Mouse (Mus musculus) G1E (cell line): ENCODE data around the gene Sqstm1. TPM values are rescaled to one million over a fixed set of nuclear protein-coding genes. Genes with fewer than 3 reads are reported as not detected.

ENCODE experiments used
- ATAC-seq: 2 replicates; pipeline ENCODE4 v1.8.0; 2016; ENCODE audit warnings: mild to moderate bottlenecking; ENCODE audit not compliant: insufficient number of reproducible peaks, poor library complexity, low FRiP score, severe bottlenecking; ENCODE audit errors: extremely low read depth
- DNase-seq: peaks from one replicate; pipeline ENCODE4 v3.0.0; 2012; ENCODE audit warnings: low spot score
- H3K27me3 ChIP-seq: 2 replicates; pipeline ENCODE4 v1.6.1; 2012; ENCODE audit warnings: mild to moderate bottlenecking, low read length, inconsistent platforms; ENCODE audit not compliant: insufficient read depth
- H3K36me3 ChIP-seq: replicated peaks from 2 replicates; pipeline ENCODE3; 2012; ENCODE audit warnings: mild to moderate bottlenecking, inconsistent platforms
- H3K4me1 ChIP-seq: 2 replicates; pipeline ENCODE4 v1.6.1; 2012; ENCODE audit warnings: low read depth, low read length, inconsistent platforms, mixed read lengths; ENCODE audit not compliant: insufficient read depth
- H3K4me3 ChIP-seq: 2 replicates; pipeline ENCODE4 v1.5.1; 2012; ENCODE audit warnings: low read depth, mild to moderate bottlenecking, inconsistent platforms, low read length, moderate library complexity, mixed read lengths
- H3K9me3 ChIP-seq: replicated peaks from 2 replicates; pipeline ENCODE4 v1.6.1; 2012; ENCODE audit warnings: inconsistent platforms
- CTCF ChIP-seq: IDR thresholded peaks from 2 replicates; pipeline ENCODE4 v1.5.1; 2012; ENCODE audit warnings: low read depth, low read length, inconsistent platforms, mixed read lengths
- GATA1 ChIP-seq: IDR thresholded peaks from 2 replicates; pipeline ENCODE4 v1.6.1; 2012; ENCODE audit warnings: borderline replicate concordance, low read length, inconsistent platforms, mixed read lengths
- GATA2 ChIP-seq: IDR thresholded peaks from 2 replicates; pipeline ENCODE4 v1.6.1; 2012; ENCODE audit warnings: low read depth, low read length, inconsistent platforms, borderline replicate concordance
- POLR2AphosphoS5 ChIP-seq: IDR thresholded peaks from 2 replicates; pipeline ENCODE4 v1.6.1; 2012; ENCODE audit warnings: low read depth, low read length, inconsistent platforms; ENCODE audit not compliant: insufficient replicate concordance
- TAL1 ChIP-seq: conservative IDR thresholded peaks from 2 replicates; pipeline ENCODE4 v1.6.1; 2012; ENCODE audit warnings: low read depth, low read length, inconsistent platforms, mixed read lengths
- polyA plus RNA-seq: library from polyadenylated mRNA; stranded (reverse); fragments of >175 nt; gene quantifications from 2 replicates; pipeline ENCODE4 v1.2.3, GENCODE M21; 2012
- total RNA-seq, 2 experiments: library from RNA; stranded (forward) in 1 of 2; stranded (reverse) in 1 of 2; fragments of 200-1000 nt in 1 of 2; fragments of >200 nt in 1 of 2; fragmentation: Nextera tagmentation in 1 of 2; gene quantifications; 2 replicates each; pipeline ENCODE4 v1.2.3; 2014 to 2017

Gene Sqstm1
- total and polyA plus RNA-seq, 3 experiments = 138 to 687 (median 252) TPM

DNA sequence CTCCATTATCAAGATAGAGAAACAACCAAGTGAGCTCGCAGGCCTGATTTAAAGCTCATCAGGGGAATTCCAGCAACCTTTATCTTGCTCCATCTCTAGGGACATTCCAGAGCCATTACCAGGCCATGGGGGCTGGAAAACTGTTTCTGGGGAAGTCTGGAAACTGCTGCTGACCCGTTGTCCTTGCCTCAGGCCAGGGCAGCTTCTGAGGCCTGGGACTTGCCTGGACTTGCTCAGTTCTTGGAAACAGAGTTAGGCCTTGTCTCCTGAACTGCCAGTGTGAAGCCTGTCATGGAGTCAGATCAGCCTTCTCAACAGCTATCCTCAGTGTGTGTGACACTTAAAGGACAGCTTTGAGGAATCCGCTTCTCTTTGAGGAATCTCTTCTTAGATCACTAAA lies 41.5 kb upstream of the Sqstm1 start:
- Histone ChIP-seq H3K4me3 (no peak overlapping the region), H3K4me1 (peaks cover 25% of the 10 kb centered on the region), H3K9me3 (no peaks in the 10 kb centered on the region), H3K36me3 (peaks cover 29% of the 10 kb centered on the region), H3K27me3 (no peaks in the 10 kb centered on the region; the same call in 1 of the 2 replicates)
- DNase-seq (no peak), ATAC-seq (no peak)
- TF ChIP-seq GATA2 (no peak), GATA1 (no peak), CTCF (no peak), TAL1 (no peak), POLR2AphosphoS5 (no peak)

DNA sequence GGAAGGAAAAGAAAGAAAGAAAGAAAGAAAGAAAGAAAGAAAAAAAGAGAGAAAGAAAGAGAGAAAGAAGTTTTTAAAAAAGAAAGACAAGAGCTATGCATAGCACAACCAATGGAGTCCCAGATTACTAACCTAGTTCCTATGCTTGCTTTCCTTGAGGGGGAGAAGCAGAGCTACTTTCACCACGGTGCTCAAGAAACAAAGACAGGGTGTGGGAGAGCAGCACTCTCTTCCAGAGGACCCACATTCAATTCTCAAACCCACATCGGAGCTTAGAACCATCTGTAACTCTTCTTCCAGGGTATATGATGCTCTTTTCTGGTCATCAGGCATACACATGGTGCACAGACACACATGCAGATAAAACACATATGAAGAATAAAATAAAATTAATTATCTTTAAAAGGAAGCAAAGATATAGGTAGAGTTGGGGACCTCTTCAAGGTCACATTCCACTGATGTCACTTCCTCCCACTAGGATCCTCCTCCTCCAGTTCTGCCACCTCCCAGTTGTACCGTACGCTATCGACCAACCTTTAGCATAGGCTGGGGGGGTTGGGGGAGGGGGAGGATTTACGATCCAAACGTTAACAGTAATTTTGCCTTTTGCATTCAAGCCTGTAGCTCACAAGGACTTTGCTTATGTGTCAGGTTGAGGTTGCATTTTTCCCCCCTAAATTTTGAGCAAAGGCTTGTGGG lies 38.0 kb upstream of the Sqstm1 start:
- DNase-seq (no peak), ATAC-seq (no peak)
- Histone ChIP-seq H3K27me3 (no peaks in the 10 kb centered on the region; the same call in 1 of the 2 replicates), H3K4me3 (no peak overlapping the region), H3K9me3 (no peaks in the 10 kb centered on the region), H3K4me1 (peaks cover 15% of the 10 kb centered on the region), H3K36me3 (no peaks in the 10 kb centered on the region)
- TF ChIP-seq GATA2 (no peak), GATA1 (no peak), CTCF (no peak), TAL1 (no peak), POLR2AphosphoS5 (no peak)

DNA sequence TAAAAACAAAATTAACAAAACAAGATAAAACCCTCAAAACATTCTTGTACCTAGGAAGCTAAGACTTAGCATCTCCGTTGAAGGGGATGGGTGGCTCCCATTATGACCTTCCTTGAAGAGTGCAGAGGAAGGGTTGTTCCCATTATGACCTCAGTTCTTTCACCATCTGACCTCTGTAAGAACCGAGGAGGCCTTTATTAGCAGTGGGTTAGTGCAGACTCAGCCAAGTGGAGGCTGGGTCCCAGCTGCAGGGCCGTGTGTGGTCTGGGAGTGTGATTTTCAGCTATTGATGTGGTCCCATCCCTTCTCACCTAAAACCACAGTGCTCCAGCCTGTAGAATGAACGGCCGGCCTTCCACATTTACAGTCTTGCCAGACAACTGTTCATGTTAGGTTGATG lies 34.6 kb upstream of the Sqstm1 start:
- no peaks in the 10 kb centered on the region; the same call in 1 of the 2 replicates for H3K27me3 ChIP-seq
- DNase-seq (no peak), ATAC-seq (no peak)
- H3K4me3 ChIP-seq = no peak overlapping the region
- H3K9me3 ChIP-seq = no peaks in the 10 kb centered on the region
- TF ChIP-seq GATA2 = no peak
- no peak for TF ChIP-seq GATA1
- TF ChIP-seq POLR2AphosphoS5 = no peak
- no peak for TF ChIP-seq TAL1
- TF ChIP-seq CTCF = no peak
- H3K4me1 ChIP-seq = peaks cover 5% of the 10 kb centered on the region; the same call in 1 of the 2 replicates
- no peaks in the 10 kb centered on the region for H3K36me3 ChIP-seq

DNA sequence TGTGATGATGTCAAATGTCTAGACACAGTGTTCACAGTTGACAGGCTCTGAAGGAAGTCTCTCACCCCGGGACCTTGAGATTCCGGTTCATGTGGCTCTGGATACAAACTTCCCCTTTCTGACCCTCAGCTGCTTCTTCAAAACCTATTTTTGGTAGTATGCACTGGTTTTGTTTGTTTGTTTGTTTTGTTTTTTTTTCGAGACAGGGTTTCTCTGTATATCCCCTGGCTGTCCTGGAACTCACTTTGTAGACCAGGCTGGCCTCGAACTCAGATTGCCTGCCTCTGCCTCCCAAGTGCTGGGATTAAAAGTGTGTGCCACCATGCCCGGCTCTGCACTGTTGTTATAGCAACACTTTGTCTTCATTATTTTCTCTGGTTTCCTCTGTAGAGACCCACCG lies 33.3 kb upstream of the Sqstm1 start:
- H3K27me3 ChIP-seq = no peaks in the 10 kb centered on the region; the same call in 1 of the 2 replicates
- no peaks in the 10 kb centered on the region for H3K36me3 ChIP-seq
- H3K9me3 ChIP-seq = no peaks in the 10 kb centered on the region
- DNase-seq = no peak
- TF ChIP-seq GATA2 = no peak
- no peak for TF ChIP-seq TAL1
- TF ChIP-seq CTCF = no peak
- TF ChIP-seq POLR2AphosphoS5 = no peak
- no peak for TF ChIP-seq GATA1
- no peak overlapping the region for H3K4me3 ChIP-seq
- no peak for ATAC-seq
- peaks cover 6% of the 10 kb centered on the region; the same call in 1 of the 2 replicates for H3K4me1 ChIP-seq

DNA sequence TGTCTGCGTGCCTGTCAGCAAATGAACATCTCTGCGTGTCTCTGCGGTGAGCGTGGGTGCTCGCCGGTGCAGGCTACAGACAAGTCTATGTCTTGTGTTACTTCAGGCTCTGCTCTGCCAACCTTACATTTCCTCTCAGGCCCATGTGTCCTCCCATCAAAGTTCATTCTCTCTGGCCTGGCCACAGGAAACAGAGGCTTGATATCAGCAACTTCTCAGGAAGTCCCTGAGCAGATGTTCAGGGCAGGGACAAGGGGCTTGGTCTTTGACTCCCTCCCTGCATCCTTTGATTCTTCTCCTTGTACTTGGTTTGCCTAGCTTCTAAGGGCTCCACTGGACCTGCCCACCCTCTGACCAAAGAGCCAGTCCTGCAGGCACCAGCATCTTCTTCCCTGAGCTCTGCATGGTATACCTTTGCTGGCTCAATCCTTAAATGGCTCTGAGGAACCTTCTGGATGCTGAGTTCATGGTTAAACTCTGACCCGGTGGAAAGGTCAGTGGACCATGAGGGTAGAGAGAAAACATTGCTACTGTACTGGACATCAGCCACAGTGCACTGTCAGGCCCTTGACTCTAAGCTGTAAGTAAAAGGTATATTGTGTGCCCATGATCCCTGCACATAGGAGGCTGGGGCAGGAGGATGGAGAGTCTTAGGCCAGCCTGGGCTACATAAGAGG lies 29.7 kb upstream of the Sqstm1 start:
- no peak for TF ChIP-seq GATA2
- TF ChIP-seq POLR2AphosphoS5 = no peak
- TF ChIP-seq TAL1 = no peak
- TF ChIP-seq GATA1 = no peak
- TF ChIP-seq CTCF = no peak
- ATAC-seq (no peak), DNase-seq (no peak)
- Histone ChIP-seq H3K9me3 (no peaks in the 10 kb centered on the region), H3K4me3 (no peak overlapping the region), H3K27me3 (peaks cover 16% of the 10 kb centered on the region), H3K4me1 (peaks cover 31% of the 10 kb centered on the region), H3K36me3 (peaks cover 13% of the 10 kb centered on the region)

DNA sequence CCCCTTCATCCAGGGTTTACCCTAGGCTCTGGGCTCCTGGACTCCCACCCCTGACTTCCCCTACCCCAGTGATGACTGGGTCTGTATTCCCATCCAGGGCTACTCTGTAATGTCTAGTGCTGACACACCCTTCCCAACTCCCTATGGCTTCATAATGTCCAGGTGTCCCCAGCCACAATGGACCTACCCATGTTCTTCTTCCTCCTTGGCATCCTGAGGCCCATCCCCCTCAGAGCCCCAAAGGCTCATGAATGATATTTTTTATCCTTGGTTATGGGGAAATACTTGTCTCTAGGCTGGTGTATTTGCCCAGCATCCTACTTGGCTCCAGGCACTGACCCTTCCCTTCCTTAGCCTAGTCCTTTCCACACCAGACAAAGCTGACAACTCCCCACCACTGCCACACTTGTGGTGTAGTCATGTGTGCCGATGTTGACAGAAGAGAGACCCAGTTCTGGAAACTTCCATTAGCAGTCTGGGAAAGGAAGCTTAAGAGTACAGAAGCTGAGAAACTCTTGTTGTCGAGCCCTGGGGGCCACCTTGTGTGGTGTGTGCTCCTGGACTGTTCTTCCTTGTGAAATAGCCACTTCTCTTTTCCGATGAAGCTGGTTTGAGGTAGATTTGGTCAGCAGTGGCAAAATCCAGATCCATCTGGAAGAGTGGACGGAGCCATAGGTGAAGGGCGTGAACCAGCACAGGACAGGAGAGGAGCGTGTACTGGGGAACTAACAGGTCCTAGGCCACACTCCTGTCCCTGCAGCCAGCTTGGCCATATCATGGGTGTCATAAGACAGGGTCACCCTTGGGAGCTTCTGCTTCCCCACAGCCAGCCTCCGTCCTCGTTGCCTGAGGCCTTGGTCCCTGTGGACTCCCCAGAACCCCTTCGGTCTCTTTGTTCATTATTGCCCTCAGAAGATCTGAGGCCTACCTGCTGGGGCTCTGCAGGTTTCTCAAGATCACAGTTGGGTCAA lies 28.5 kb upstream of the Sqstm1 start:
- ATAC-seq (no peak), DNase-seq (no peak)
- TF ChIP-seq TAL1 (no peak), CTCF (no peak), POLR2AphosphoS5 (no peak), GATA1 (no peak), GATA2 (no peak)
- Histone ChIP-seq H3K27me3 (peaks cover 16% of the 10 kb centered on the region), H3K4me1 (peaks cover 31% of the 10 kb centered on the region), H3K36me3 (peaks cover 26% of the 10 kb centered on the region), H3K9me3 (no peaks in the 10 kb centered on the region), H3K4me3 (no peak overlapping the region)
